Mouse (Mus musculus): Measurements from ENCODE around the gene A630089N07Rik. TPM values are rescaled to one million over a fixed set of nuclear protein-coding genes. Genes with fewer than 3 reads are reported as not detected.
"Not testable (repeated sequence)": the region's sequence is repeated elsewhere in the genome, so short reads cannot be mapped to it uniquely, and the experiment has no call there.

The A630089N07Rik gene
- 2.5 and 4.2 TPM in 2 replicates for polyA plus RNA-seq (2011; ENCODE audit: insufficient read depth, insufficient read length, low replicate concordance, missing spikeins)

DNA sequence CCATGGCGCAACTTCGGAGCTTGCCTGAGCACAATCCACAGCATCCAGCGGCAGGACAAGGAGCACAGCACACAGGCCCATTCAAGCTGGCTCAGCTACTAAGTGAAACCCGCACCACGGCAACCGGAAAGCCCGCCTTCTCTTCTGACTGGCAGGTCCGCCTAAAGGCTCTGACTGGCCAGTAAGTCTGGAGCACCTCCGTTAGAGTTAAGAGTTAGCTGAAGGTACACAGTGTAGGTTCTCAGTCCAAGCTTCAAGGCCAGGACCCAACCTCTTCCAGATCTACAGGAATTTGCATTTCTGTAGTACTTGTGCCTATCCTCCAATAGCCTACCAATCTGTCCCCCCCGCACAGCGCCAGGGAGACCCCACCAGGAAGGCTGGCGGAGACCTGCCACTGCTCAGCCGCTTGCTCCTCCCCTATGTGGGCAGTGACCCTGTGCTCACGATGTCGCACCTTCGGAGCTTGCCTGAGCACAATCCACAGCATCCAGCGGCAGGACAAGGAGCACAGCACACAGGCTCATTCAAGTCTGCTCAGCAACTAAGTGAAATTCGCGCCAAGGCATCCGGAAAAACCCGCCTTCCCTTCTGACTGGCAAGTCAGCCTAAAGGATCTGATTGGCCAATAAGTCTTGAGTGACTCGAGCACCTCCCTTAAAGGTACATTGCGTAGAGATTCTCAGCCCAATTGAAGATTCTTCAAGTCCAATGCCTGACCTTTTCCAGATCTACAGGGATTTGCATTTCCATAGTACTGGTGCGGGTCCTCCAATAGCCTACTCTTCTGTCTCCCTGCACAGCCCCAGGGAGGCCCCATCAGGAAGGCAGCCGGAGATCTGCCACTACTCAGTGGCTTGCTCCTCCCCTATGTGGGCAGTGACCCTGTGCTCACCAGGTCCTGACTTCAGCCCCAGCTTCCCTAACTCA is at the start of gene A630089N07Rik:
TSS of gene A630089N07Rik (minus strand) at position 562 of the 930 bp plus-strand sequence.
- WGBS = under 1% methylated on average over 25 of the region's 25 CpGs
- H3K27ac ChIP-seq (ENCODE audit: control insufficient read depth, insufficient read depth, low read depth, low read length, poor library complexity) = peak within 1 kb of the TSS; percentile 51; the same call in 1 of the 2 replicates
- H3K4me3 ChIP-seq (replicated peaks; ENCODE audit: control insufficient read depth, low read depth, low read length) = peak within 1 kb of the TSS; percentile 98
- not testable (repeated sequence) for H3K4me1 ChIP-seq (ENCODE audit: control insufficient read depth, insufficient read depth, low read length)

DNA sequence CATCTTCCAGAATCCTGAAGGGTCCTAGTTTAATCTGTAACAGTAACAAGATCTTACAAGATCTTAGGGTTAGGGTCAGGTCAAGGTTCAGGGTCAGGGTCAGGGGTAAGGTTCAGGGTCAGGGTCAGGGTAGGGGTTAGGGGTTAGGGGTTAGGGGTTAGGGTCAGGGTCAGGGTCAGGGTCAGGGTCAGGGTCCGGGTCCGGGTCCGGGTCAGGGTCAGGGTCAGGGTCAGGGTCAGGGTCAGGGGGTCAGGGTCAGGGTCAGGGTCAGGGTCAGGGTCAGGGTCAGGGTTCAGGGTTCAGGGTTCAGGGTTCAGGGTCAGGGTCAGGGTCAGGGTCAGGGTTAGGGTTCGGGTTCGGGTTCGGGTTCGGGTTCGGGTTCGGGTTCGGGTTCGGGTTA is 24.9 kb upstream of the A630089N07Rik start:
- WGBS = 93% methylated on average over 11 of the region's 11 CpGs
- no peak for TF ChIP-seq POLR2A (IDR thresholded peaks at IDR 0.05; ENCODE audit: borderline replicate concordance, control insufficient read depth, low read depth, low read length)
- TF ChIP-seq CTCF (IDR thresholded peaks at IDR 0.05; ENCODE audit: control insufficient read depth, insufficient read depth, low read length) = no peak
- no peak overlapping the region for H3K4me3 ChIP-seq (replicated peaks; ENCODE audit: control insufficient read depth, low read depth, low read length)
- no peak overlapping the region for H3K27ac ChIP-seq (ENCODE audit: control insufficient read depth, insufficient read depth, low read depth, low read length, poor library complexity)
- no peaks in the 10 kb centered on the region for H3K4me1 ChIP-seq (ENCODE audit: control insufficient read depth, insufficient read depth, low read length)

DNA sequence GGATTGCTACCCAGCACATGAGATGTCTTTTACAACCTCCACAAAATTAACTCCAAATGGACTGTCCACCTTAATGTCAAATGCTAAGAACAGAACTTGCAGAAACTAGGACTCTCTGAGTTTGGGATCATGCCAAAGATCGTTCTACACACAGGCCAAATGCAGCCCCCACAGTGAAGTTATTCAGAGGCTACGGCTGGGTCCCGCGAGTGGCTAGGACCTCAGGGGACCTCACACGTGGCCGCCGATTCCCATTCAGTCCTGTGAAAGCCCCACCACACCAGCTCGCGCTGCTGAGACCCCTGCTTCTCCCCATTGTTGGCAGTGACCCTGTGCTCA is 731 bp downstream of the A630089N07Rik start:
- H3K4me3 ChIP-seq (replicated peaks; ENCODE audit: control insufficient read depth, low read depth, low read length) = peak overlapping the region; percentile 98
- not testable (repeated sequence) for H3K27ac ChIP-seq (ENCODE audit: control insufficient read depth, insufficient read depth, low read depth, low read length, poor library complexity); H3K4me1 ChIP-seq (ENCODE audit: control insufficient read depth, insufficient read depth, low read length)
- WGBS = 0% methylated on average over 9 of the region's 9 CpGs

GRCm38 (mm10) chr16:98081140-98081539 is 1.1 kb downstream of the A630089N07Rik start:
- not testable (repeated sequence) for H3K4me1 ChIP-seq (ENCODE audit: control insufficient read depth, insufficient read depth, low read length); H3K4me3 ChIP-seq (replicated peaks; ENCODE audit: control insufficient read depth, low read depth, low read length); H3K27ac ChIP-seq (ENCODE audit: control insufficient read depth, insufficient read depth, low read depth, low read length, poor library complexity)
- 76% methylated on average over 1 of the region's 1 CpGs for WGBS

- H3K4me3 ChIP-seq (replicated peaks; ENCODE audit: control insufficient read depth, low read depth, low read length); H3K4me1 ChIP-seq (ENCODE audit: control insufficient read depth, insufficient read depth, low read length); H3K27ac ChIP-seq (ENCODE audit: control insufficient read depth, insufficient read depth, low read depth, low read length, poor library complexity): not testable (repeated sequence)
- 64% methylated on average over 3 of the region's 3 CpGs for whole genome bisulfite sequencing
Observed at GRCm38 (mm10) chr16:98079382-98079781, 2.9 kb downstream of the A630089N07Rik start.

DNA sequence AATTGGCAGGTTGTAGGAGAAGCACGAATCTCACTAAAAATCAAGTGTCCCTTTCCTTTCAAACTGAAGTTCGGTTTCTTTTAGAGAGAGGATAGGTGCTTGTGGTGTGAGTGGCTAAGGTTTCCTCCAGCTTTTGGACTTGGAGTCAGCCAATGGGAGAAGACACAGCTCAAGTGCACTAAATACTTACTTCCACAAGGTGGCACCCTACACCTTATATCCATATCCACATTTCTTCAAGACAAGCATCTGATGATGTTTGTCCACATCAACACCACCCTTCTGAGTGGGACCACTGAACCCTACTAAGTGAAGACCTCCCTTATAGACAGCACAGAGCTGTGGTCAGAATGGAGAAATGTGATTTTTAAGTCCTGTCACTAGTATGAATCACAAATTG is 40.6 kb downstream of the A630089N07Rik start:
- Histone ChIP-seq H3K27ac (ENCODE audit: control insufficient read depth, insufficient read depth, low read depth, low read length, poor library complexity) (no peak overlapping the region), H3K4me1 (ENCODE audit: control insufficient read depth, insufficient read depth, low read length) (no peaks in the 10 kb centered on the region), H3K4me3 (replicated peaks; ENCODE audit: control insufficient read depth, low read depth, low read length) (no peak overlapping the region)
- TF ChIP-seq POLR2A (IDR thresholded peaks at IDR 0.05; ENCODE audit: borderline replicate concordance, control insufficient read depth, low read depth, low read length) = no peak
- TF ChIP-seq CTCF (IDR thresholded peaks at IDR 0.05; ENCODE audit: control insufficient read depth, insufficient read depth, low read length) = no peak; the same call in 1 of the 2 replicates
- 81% methylated on average over 2 of the region's 2 CpGs for WGBS

- 84% methylated on average over 2 of the region's 2 CpGs for WGBS
- not testable (repeated sequence) for H3K4me3 ChIP-seq (replicated peaks; ENCODE audit: control insufficient read depth, low read depth, low read length); H3K27ac ChIP-seq (ENCODE audit: control insufficient read depth, insufficient read depth, low read depth, low read length, poor library complexity); H3K4me1 ChIP-seq (ENCODE audit: control insufficient read depth, insufficient read depth, low read length)
Observed at GRCm38 (mm10) chr16:98034971-98035370, 47.3 kb downstream of the A630089N07Rik start.

- not testable (repeated sequence) for H3K27ac ChIP-seq (ENCODE audit: control insufficient read depth, insufficient read depth, low read depth, low read length, poor library complexity); H3K4me1 ChIP-seq (ENCODE audit: control insufficient read depth, insufficient read depth, low read length); H3K4me3 ChIP-seq (replicated peaks; ENCODE audit: control insufficient read depth, low read depth, low read length)
- WGBS = 82% methylated on average over 8 of the region's 8 CpGs
Observed at GRCm38 (mm10) chr16:98026186-98026585, 56.1 kb downstream of the A630089N07Rik start.

DNA sequence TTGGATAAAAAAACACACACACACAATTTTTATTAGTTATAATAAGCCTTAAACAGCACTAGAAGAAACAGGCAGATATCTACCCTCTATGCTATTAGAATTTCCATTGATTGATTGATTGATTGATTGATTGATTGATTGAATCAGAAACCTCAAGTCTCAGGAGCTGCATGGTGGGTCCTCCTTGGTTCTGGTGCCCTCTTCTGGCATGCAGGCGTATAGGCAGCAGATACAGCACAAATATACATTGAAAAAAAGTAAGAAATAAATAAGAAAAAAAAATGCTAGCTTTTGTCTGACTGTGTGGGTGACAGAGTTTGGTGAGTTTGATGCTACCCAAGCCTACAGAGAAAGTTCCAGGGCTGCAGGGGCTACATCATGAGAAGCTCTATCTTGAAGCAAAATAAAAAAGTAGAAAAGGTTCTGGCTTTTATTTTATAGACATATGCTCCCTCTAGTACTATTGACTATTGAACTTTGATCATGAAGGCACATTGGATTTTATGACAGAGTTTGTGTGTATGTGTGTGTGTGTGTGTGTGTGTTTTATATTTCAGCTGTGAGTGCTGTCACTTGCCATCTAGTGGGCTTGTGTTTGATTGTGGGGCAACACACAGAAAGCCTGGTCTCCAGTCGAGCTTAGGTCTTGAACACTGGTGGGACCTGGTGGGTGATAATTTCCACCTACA is 59.4 kb downstream of the A630089N07Rik start:
- H3K4me3 ChIP-seq (replicated peaks; ENCODE audit: control insufficient read depth, low read depth, low read length) = no peak overlapping the region
- peak; percentile 53 for TF ChIP-seq CTCF (IDR thresholded peaks at IDR 0.05; ENCODE audit: control insufficient read depth, insufficient read depth, low read length)
- no peak for TF ChIP-seq POLR2A (IDR thresholded peaks at IDR 0.05; ENCODE audit: borderline replicate concordance, control insufficient read depth, low read depth, low read length)
- H3K27ac ChIP-seq (ENCODE audit: control insufficient read depth, insufficient read depth, low read depth, low read length, poor library complexity) = no peak overlapping the region
- no peaks in the 10 kb centered on the region; the same call in 1 of the 2 replicates for H3K4me1 ChIP-seq (ENCODE audit: control insufficient read depth, insufficient read depth, low read length)
- WGBS = 79% methylated on average over 2 of the region's 2 CpGs
